Mouse (Mus musculus) megakaryocyte, embryonic 14.5 days (primary cell): ENCODE measurements around the gene Dcp1a.

ENCODE experiments used
- FLI1 ChIP-seq: IDR thresholded peaks from 2 replicates; pipeline ENCODE4 v1.6.1; 2012; ENCODE audit warnings: low read length, inconsistent platforms, mixed read lengths
- GATA1 ChIP-seq: IDR thresholded peaks from 3 replicates; pipeline ENCODE4 v1.6.1; 2012; ENCODE audit warnings: mixed read lengths, low read length, inconsistent platforms, borderline replicate concordance

- TF ChIP-seq GATA1: no peak
- no peak for TF ChIP-seq FLI1
Measured at GRCm38 (mm10) chr14:30529454-30529853, 50.1 kb downstream of the Dcp1a start.
